Mouse (Mus musculus) urinary bladder, postnatal 14 days (tissue): ENCODE data around the gene Clec4a2.
"Not testable (repeated sequence)": the region's sequence is repeated elsewhere in the genome, so short reads cannot be mapped to it uniquely, and the experiment has no call there.

Experiments
- DNase-seq: peaks from one replicate; pipeline ENCODE4 v3.0.0; 2021; ENCODE audit warnings: low spot score

Clec4a2 gene

DNA sequence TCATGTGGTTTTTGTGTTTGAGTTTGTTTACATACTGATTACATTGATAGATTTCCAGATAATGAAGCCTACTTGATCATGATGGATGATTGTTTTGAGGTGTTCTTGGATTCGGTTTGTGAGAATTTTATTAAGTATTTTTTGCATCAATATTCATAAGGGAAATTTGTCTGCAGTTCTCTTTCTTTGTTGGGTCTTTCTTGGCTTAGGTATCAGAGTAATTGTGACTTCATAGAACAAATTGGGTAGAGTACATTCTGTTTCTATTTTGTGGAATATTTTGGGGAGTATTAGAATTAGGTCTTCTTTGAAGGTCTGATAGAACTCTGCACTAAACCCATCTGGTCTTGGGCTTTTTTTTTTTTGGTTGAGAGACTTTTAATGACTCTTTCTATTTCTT is at the start of gene Clec4a2:
Gene Clec4a2 (plus strand): TSS at position 301 of the 400 bp plus-strand sequence.
- DNase-seq: not testable (repeated sequence)

DNA sequence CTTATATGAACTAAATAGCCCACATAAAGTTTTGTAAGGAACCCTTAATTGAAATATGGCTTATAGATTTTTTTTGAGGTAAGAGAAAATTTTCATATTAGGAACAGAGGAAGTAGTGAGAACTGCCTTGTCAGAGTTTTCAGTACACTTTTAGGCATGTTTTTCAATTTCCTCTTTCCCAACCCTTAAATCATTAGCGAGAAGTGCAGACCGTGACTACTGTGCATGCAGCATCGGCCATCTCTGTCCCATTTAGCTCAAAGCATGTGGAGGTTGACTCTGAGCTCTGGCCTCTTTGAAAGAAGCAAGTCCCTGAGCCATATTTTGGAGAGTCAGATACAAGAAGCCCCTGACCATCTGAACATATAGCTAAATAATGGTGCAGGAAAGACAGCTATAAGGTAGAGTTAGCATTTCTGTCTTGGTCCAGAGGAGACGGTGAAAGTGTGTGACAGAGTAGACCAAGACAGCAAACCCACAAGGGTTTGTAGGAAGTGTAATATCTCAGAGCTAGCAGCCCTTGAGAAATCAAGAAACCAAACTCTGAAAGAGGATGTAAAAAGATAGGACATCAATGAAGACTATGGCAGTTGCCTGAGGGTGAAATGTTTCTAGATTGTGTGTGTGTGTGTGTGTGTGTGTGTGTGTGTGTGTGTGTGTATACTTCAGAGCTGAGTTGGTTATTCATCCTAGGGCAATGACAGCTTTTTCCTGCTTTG is 10.9 kb upstream of the Clec4a2 start:
- DNase-seq: no peak

DNA sequence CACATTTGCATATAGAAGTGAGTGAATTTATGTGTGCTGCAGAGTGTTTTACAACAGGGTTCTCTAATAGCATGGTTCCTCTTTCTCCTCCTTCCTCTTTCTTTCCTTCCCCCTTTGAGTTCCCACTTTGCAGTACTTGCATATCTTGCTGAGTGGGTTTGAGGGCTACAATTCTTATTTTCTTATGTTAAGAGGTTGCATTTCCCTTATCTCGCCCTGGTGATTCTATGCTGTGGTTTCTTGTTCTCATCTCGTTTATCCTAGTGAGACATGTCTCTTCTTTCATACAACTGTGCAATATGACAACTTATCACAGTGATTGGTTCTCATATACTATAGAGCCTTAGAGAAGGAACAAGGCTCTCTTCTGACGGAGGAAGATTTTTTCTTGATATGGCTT is 17.0 kb downstream of the Clec4a2 start:
- no peak for DNase-seq

DNA sequence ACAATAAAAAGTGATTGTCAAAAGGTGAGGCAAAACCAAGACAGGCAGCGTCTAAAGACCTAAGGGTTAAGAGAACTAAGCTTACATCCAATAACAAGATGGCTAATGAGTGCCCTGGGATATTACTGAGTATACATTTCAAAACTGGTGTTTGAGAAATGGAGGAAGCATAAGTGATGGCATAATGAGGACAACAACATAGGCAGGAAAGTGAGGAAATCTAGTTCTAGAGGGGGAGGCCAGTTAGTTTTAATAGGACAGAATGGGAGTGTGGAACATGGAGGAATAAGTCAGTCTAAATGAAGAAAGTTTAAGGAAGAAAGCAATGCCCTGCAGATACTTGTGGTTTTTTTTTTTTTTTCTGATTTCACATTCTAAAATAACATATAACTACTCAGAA is 20.9 kb downstream of the Clec4a2 start:
- DNase-seq: no peak

DNA sequence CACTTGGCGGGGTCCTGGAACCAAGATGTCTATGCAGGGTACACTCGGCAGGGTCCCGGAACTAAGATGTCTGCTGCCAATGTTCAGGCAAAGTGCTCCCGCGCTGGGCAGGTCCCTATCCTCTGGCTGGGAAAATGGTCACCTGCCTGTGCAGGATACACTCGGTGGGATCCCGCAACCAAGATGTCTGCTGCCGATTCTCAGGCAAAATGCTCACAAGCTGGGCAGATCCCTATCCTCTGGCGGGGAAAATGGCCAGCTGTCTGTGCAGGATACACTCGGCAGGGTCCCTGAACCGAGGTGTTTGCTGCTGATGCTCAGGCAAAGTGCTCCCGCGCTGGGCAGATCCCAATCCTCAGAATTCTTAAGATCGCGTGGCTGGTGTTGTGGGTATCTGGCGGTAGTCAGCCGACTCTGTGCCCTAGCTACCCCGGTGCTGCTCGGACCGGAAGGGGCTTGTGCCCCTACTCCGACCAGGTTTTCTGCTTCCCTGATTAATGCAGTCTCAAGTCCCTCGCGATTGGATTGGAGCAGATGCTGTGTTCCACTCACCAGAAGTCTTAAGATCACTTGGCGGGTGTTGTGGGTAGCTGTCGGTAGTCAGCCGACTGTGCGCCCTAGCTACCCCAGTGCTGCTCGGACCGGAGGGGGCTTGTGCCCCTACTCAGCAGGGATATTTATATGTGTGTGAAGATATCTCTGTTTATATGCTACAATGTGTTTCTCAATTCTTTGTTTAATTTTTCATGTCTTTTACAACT is 31.7 kb downstream of the Clec4a2 start:
- DNase-seq: not testable (repeated sequence)

DNA sequence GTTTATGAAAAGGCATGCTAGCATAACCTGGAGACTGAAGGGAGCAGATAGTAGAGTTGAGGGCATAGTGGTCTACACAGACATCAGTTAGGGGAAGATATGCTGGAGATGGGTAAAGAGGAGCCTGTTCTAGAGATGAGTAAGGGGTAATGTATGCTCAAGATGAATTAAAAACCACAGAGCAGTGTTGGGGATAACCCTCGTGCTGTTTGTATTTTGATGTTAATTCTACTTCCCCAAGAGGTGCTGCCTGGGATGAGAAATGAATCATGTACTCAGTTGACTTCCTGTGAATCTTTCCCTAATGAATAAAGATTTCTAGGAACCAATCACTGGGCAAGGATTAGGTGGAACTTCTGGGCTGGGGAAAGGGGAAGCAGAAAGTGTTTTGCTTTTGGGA is 63.9 kb downstream of the Clec4a2 start:
- DNase-seq: no peak

DNA sequence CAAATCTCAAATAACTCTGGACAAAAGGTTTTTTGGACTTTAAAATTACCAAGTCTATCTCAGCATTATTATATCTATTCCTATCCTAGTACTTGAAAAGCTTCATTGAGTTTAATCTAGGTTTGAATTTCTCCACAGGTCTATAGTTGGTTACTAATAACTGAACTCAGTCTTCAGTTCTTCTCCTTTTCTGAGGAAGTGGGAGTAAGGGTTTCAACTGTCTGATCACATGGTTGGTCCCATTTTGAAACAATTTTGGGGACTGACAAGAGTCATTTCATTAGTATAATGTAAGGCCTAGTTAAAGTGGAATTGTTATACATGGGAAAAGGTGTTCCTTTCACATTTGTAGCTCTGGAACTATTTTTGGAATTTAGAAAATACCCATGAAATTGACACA is 64.8 kb downstream of the Clec4a2 start:
- DNase-seq: no peak

DNA sequence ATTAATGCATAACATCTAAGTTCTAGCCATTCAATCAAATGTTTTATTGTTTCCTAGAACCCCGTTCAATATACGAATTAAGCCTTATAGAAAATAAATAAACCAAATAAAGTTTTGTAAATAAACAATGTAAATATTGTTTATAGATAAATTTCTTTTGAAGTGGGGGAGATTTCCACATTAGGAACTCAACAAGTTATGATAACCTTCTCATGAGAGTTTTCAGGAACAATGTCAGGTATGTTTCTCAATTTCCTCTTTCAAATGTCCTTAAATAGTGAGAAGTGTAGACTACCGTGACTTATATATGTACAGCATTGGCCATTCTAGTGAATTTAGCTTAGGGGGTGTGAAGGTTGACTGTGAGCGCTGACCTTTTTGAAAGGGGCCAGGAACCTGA is 66.4 kb downstream of the Clec4a2 start, which contains the start of gene Clec4b2:
Gene Clec4b2 (plus strand): TSS at position 301 of the 400 bp plus-strand sequence.
- no peak for DNase-seq

DNA sequence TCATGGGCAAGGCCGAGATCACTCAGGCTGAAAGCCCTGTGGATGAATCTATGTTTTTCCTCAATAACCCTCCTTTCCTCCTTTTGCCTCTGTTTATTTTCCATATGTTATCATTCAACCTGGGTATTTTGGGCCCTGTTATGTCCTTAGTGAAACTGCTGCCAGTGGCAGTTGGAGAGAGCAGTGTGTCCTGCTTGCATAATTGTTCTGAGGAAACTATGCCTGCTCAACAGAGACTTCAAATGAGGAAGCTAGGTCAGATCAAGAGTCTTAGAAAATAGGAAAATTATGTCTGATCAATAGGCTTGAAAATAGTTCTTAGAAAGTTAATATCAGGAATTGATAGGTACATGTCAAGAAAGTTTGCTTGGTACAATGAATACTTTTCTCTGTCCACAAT is 69.3 kb downstream of the Clec4a2 start:
- no peak for DNase-seq

DNA sequence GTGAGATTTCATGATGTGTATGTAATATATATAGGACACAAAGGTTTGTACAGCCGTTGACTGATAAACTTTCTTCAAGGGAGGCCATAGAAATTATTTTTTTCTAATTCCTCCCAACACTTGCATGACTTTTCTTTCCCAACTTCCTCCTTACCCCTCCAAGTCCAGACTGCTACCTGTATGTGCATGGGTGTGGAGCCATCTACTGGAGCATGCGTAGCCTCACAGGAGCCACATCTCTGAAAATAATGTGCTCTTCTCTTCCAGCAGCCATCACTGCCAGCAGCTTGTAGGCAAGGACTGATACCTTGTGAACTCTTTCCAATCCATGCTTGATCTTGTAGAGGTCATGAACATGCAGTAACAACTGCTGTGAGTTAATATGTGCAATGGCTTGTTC is 78.6 kb downstream of the Clec4a2 start:
- DNase-seq: not testable (repeated sequence)
